ENCODE assay signal across 34 mouse cellular contexts in the genomic region with DNA sequence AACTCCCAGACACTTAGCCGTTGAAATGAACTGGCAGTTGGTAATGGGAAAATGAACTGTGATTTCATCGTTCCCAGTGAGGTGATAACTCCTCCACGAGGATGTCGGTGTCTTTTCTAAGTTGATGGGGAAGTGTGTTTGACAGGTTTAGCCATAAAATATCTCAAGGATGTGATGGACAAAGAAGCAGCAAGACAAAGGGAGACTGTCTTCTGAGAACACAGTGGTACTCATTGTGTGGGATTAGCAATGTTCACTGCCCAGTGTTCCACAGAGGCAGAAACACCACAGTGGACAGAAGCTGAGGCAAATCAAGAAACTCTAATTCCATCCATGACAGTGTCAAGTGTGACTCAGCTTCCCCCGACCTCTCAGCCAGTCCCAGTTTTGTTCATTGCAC.
"Had no signal": no experiment of that assay in that cellular context is flagged by ENCODE, and none has a peak within 500 bp of the region (broad histone marks: within the 10 kb centered on the region; RNA-seq: fewer than 3 reads in every experiment).

No protein-coding gene starts in this region.

- ATAC-seq: hindbrain, embryonic 16.5 days; hindbrain, postnatal 0 days; inflammation-experienced regulatory T-cells, adult 6 months; intestine, embryonic 15.5 days; intestine, embryonic 16.5 days; intestine, postnatal 0 days had no signal

- H3K27ac ChIP-seq: heart, embryonic 10.5 days; heart, embryonic 13.5 days; heart, embryonic 15.5 days; hindbrain, embryonic 10.5 days; hindbrain, embryonic 12.5 days; hindbrain, embryonic 14.5 days; hindbrain, embryonic 15.5 days; hindbrain, postnatal 0 days; intestine, embryonic 15.5 days; kidney, embryonic 15.5 days; kidney, postnatal 0 days; layer of hippocampus, adult 2 months; left cerebral cortex, adult 2 months had no signal

- DNase-seq: heart, postnatal 10 days; heart, postnatal 14 days; heart, postnatal 36 days; heart, postnatal 4 days; kidney, adult 11 months; kidney, adult 18-20 months; kidney, adult 2 months; kidney, adult 8-10 months; kidney, adult 9 months; kidney, postnatal 10 days; kidney, postnatal 14 days; kidney, postnatal 25 days; kidney, postnatal 36 days; layer of hippocampus, adult 9-11 months; layer of hippocampus, postnatal 36 days had no signal

- H3K27me3 ChIP-seq: heart, embryonic 12.5 days; heart, embryonic 13.5 days; heart, embryonic 15.5 days; hindbrain, embryonic 12.5 days; hindbrain, embryonic 15.5 days; intestine, embryonic 15.5 days; kidney, embryonic 15.5 days had no signal

- H3K4me2 ChIP-seq: heart, embryonic 11.5 days; heart, embryonic 12.5 days; heart, embryonic 13.5 days; heart, embryonic 15.5 days; hindbrain, embryonic 12.5 days; hindbrain, embryonic 14.5 days; hindbrain, embryonic 15.5 days; intestine, embryonic 15.5 days; kidney, embryonic 15.5 days had no signal

- H3K9me3 ChIP-seq: heart, embryonic 10.5 days; heart, embryonic 12.5 days; heart, embryonic 13.5 days; heart, embryonic 15.5 days; hindbrain, embryonic 10.5 days; hindbrain, embryonic 12.5 days; hindbrain, embryonic 15.5 days; intestine, embryonic 15.5 days; kidney, embryonic 15.5 days had no signal

- H3K9ac ChIP-seq: heart, embryonic 12.5 days; heart, embryonic 13.5 days; heart, embryonic 15.5 days; hindbrain, embryonic 12.5 days; hindbrain, embryonic 14.5 days; hindbrain, embryonic 15.5 days; intestine, embryonic 15.5 days; kidney, embryonic 15.5 days had no signal

- H3K36me3 ChIP-seq: heart, embryonic 10.5 days; heart, embryonic 12.5 days; heart, embryonic 13.5 days; heart, embryonic 15.5 days; hindbrain, embryonic 10.5 days; hindbrain, embryonic 12.5 days; hindbrain, embryonic 15.5 days; intestine, embryonic 15.5 days; kidney, embryonic 15.5 days had no signal

- H3K4me3 ChIP-seq: heart, embryonic 10.5 days; heart, embryonic 12.5 days; heart, embryonic 13.5 days; heart, embryonic 15.5 days; hindbrain, embryonic 10.5 days; hindbrain, embryonic 12.5 days; hindbrain, embryonic 15.5 days; intestine, embryonic 15.5 days; kidney, embryonic 15.5 days; layer of hippocampus, adult 2 months; left cerebral cortex, adult 2 months had no signal

- H3K4me1 ChIP-seq: heart, embryonic 10.5 days; heart, embryonic 12.5 days; heart, embryonic 13.5 days; heart, embryonic 15.5 days; hindbrain, embryonic 12.5 days; hindbrain, embryonic 15.5 days; intestine, embryonic 15.5 days; kidney, embryonic 15.5 days had no signal
